Mouse (Mus musculus) liver, embryonic 15.5 days (tissue): ENCODE results near the gene Sec22c. TPM values are rescaled to one million over a fixed set of nuclear protein-coding genes. Genes with fewer than 3 reads are reported as not detected.

Experiments used
- polyA plus RNA-seq: library from polyadenylated mRNA; unstranded; fragments of >200 nt; fragmentation: Nextera tagmentation; extraction: Ambion mirVana; gene quantifications from 2 replicates; pipeline ENCODE4 v1.2.1, GENCODE M21; 2015

The Sec22c gene
- polyA plus RNA-seq, 1 experiment from 2014 or later = 3.6 TPM

Other genes starting within 250 kb of the Sec22c start
- gene Cck, start 209.8 kb downstream of the Sec22c start, polyA plus RNA-seq = 0.17 and 0.32 TPM in 2 replicates
- 0.20 TPM in 1 of 2 replicates, not detected in the other for gene Lyzl4, start 63.4 kb downstream of the Sec22c start, polyA plus RNA-seq
- gene Vipr1, start 62.8 kb downstream of the Sec22c start, polyA plus RNA-seq = 0.41 and 0.69 TPM in 2 replicates
- gene Ss18l2, start 4.8 kb upstream of the Sec22c start, polyA plus RNA-seq = 55.3 TPM in 2 replicates
- 23.0 and 25.2 TPM in 2 replicates for gene Nktr, start 13.7 kb upstream of the Sec22c start, polyA plus RNA-seq
- gene Zfp651, start 53.8 kb upstream of the Sec22c start, polyA plus RNA-seq = 1.6 and 2.0 TPM in 2 replicates
- gene Klhl40, start 72.1 kb upstream of the Sec22c start, polyA plus RNA-seq = 0.67 and 0.98 TPM in 2 replicates
- 0.18 TPM in 2 replicates for gene Hhatl, start 87.0 kb upstream of the Sec22c start, polyA plus RNA-seq
- not detected in 2 replicates for gene Ccdc13, start 134.0 kb upstream of the Sec22c start, polyA plus RNA-seq
- gene Higd1a, start 152.9 kb upstream of the Sec22c start, polyA plus RNA-seq = 96.2 and 102 TPM in 2 replicates
- gene Ackr2, start 192.9 kb upstream of the Sec22c start, polyA plus RNA-seq = 0.45 and 0.53 TPM in 2 replicates
- gene Cyp8b1, start 210.8 kb upstream of the Sec22c start, polyA plus RNA-seq = 4.4 and 9.5 TPM in 2 replicates
- 0.24 and 0.55 TPM in 2 replicates for gene Fam198a, start 245.5 kb upstream of the Sec22c start, polyA plus RNA-seq